Mouse (Mus musculus) heart, postnatal 0 days (tissue): ENCODE data around the gene Cry2. TPM values are rescaled to one million over a fixed set of nuclear protein-coding genes. Genes with fewer than 3 reads are reported as not detected.
A peak's percentile ranks its signal among the peaks of the same experiment; 100 is the strongest.

Experiments used
- ATAC-seq: fragments of 200-750 bp; cut with Nextera tagmentation; 2 replicates; pipeline ENCODE4 v1.8.0; 2017; ENCODE audit warnings: low read depth, moderate number of reproducible peaks, moderate library complexity; ENCODE audit not compliant: insufficient read depth
- DNase-seq: peaks from one replicate; pipeline ENCODE4 v3.0.0-alpha.2; 2016; ENCODE audit warnings: low spot score
- H3K27ac ChIP-seq: fragments of 300-500 bp; sonication (generic); 2 replicates; pipeline ENCODE4 v1.5.1; 2014; ENCODE audit warnings: low read depth, mild to moderate bottlenecking
- H3K27me3 ChIP-seq: fragments of 300-500 bp; sonication (generic); 2 replicates; pipeline ENCODE4 v1.6.1; 2014; ENCODE audit warnings: low read length, mixed read lengths; ENCODE audit not compliant: control insufficient read depth, insufficient read depth
- H3K36me3 ChIP-seq: fragments of 300-500 bp; sonication (generic); replicated peaks from 2 replicates; pipeline ENCODE4 v1.6.1; 2014; ENCODE audit warnings: low read length, mixed read lengths; ENCODE audit not compliant: control insufficient read depth, insufficient read depth
- H3K4me1 ChIP-seq: fragments of 300-500 bp; sonication (generic); 2 replicates; pipeline ENCODE4 v1.6.1; 2014; ENCODE audit warnings: antibody characterized with exemption; ENCODE audit not compliant: control insufficient read depth, insufficient read depth
- H3K4me2 ChIP-seq: fragments of 300-500 bp; sonication (generic); 2 replicates; pipeline ENCODE4 v1.6.1; 2014; ENCODE audit warnings: low read depth, mild to moderate bottlenecking, low read length, moderate library complexity
- H3K4me3 ChIP-seq: fragments of 300-500 bp; sonication (generic); 2 replicates; pipeline ENCODE4 v1.5.1; 2014; ENCODE audit warnings: low read depth, low read length
- H3K9ac ChIP-seq: fragments of 300-500 bp; sonication (generic); replicated peaks from 2 replicates; pipeline ENCODE4 v1.6.1; 2014; ENCODE audit warnings: low read depth, low read length, mixed read lengths
- H3K9me3 ChIP-seq: fragments of 300-500 bp; sonication (generic); replicated peaks from 2 replicates; pipeline ENCODE4 v1.6.1; 2016; ENCODE audit warnings: low read length; ENCODE audit not compliant: control insufficient read depth
- CTCF ChIP-seq: IDR thresholded peaks from 2 replicates; pipeline ENCODE4 v1.5.1; 2016; ENCODE audit warnings: antibody characterized with exemption, control low read depth, low read depth
- EP300 ChIP-seq: IDR thresholded peaks from 2 replicates; pipeline ENCODE4 v1.6.1; 2016; ENCODE audit warnings: antibody characterized with exemption, low read depth
- WGBS: fragments of 180-500 bp; shearing (Covaris S2); extraction: QIAGEN DNeasy Blood & Tissue Kit; methylation state at CpG from one replicate; pipeline ENCODE4 v1.1.7; 2014; 5-methylcytosine and 5-hydroxymethylcytosine counted together
- microRNA-seq: library from miRNA; unstranded; fragments of <30 nt; microRNA quantifications from one replicate; pipeline ENCODE4, GENCODE M21; 2016
- polyA plus RNA-seq: library from polyadenylated mRNA; unstranded; fragments of >200 nt; fragmentation: Nextera tagmentation; extraction: Ambion mirVana; gene quantifications from 2 replicates; pipeline ENCODE4 v1.2.1, GENCODE M21; 2015
- total RNA-seq: library from RNA; depleted of rRNA; stranded (reverse); fragments of >200 nt; gene quantifications from 2 replicates; pipeline ENCODE4 v1.2.3, GENCODE M21; 2014; ENCODE audit warnings: low replicate concordance; rRNA removed

Cry2 gene
- total and polyA plus RNA-seq, 2 experiments from 2014 or later, result 9.5 to 17.3 TPM

GRCm38 (mm10) chr2:92361795-92362194, 72.0 kb downstream of the Cry2 start:
- Histone ChIP-seq H3K9me3 (no peaks in the 10 kb centered on the region), H3K4me3 (no peak overlapping the region), H3K36me3 (peaks cover 61% of the 10 kb centered on the region), H3K27ac (no peak overlapping the region), H3K4me2 (no peak overlapping the region), H3K9ac (no peak overlapping the region), H3K27me3 (no peaks in the 10 kb centered on the region), H3K4me1 (0 out of 2 replicates have a peak, but pooled peaks cover 4% of the 10 kb centered on the region)
- no peak for DNase-seq
- TF ChIP-seq EP300 (no peak), CTCF (no peak)
- no peak for ATAC-seq
- 79% methylated on average over 8 of the region's 8 CpGs for WGBS

GRCm38 (mm10) chr2:92360893-92361292, 73.0 kb downstream of the Cry2 start:
- ATAC-seq (no peak), DNase-seq (no peak)
- Histone ChIP-seq H3K9ac (no peak overlapping the region), H3K4me2 (no peak overlapping the region), H3K36me3 (peaks cover 67% of the 10 kb centered on the region), H3K9me3 (no peaks in the 10 kb centered on the region), H3K27ac (no peak overlapping the region), H3K4me1 (0 out of 2 replicates have a peak, but pooled peaks cover 4% of the 10 kb centered on the region), H3K4me3 (no peak overlapping the region), H3K27me3 (no peaks in the 10 kb centered on the region)
- TF ChIP-seq EP300, result no peak
- no peak for TF ChIP-seq CTCF
- 43% methylated on average over 12 of the region's 12 CpGs for WGBS

- no peak overlapping the region for H3K4me3 ChIP-seq
- no peak overlapping the region for H3K4me2 ChIP-seq
- TF ChIP-seq CTCF, result no peak
- no peak for TF ChIP-seq EP300
- H3K36me3 ChIP-seq, result peaks cover 67% of the 10 kb centered on the region
- H3K4me1 ChIP-seq, result 0 out of 2 replicates have a peak, but pooled peaks cover 4% of the 10 kb centered on the region
- H3K27ac ChIP-seq, result no peak overlapping the region
- 81% methylated on average over 25 of the region's 25 CpGs for WGBS
- H3K9me3 ChIP-seq, result no peaks in the 10 kb centered on the region
- no peak overlapping the region for H3K9ac ChIP-seq
- DNase-seq (no peak), ATAC-seq (no peak)
- H3K27me3 ChIP-seq, result no peaks in the 10 kb centered on the region
These were observed 73.5 kb downstream of the Cry2 start for GRCm38 (mm10) chr2:92360186-92360823.

- TF ChIP-seq EP300 (no peak), CTCF (no peak)
- Histone ChIP-seq H3K4me2 (no peak overlapping the region), H3K4me3 (no peak overlapping the region), H3K27ac (no peak overlapping the region), H3K27me3 (no peaks in the 10 kb centered on the region), H3K9ac (no peak overlapping the region), H3K4me1 (0 out of 2 replicates have a peak, but pooled peaks cover 4% of the 10 kb centered on the region), H3K36me3 (peaks cover 67% of the 10 kb centered on the region), H3K9me3 (no peaks in the 10 kb centered on the region)
- 33% methylated on average over 2 of the region's 2 CpGs for WGBS
- 0 out of 2 replicates have a peak, but pooled peaks have one; percentile 30 for ATAC-seq
- DNase-seq, result no peak
These were observed 74.5 kb downstream of the Cry2 start for GRCm38 (mm10) chr2:92359301-92359700.

- WGBS, result 58% methylated on average over 6 of the region's 6 CpGs
- Histone ChIP-seq H3K4me3 (no peak overlapping the region), H3K27me3 (no peaks in the 10 kb centered on the region), H3K27ac (no peak overlapping the region; the same call in 1 of the 2 replicates), H3K4me1 (no peaks in the 10 kb centered on the region), H3K36me3 (peaks cover 67% of the 10 kb centered on the region), H3K9ac (no peak overlapping the region), H3K4me2 (no peak overlapping the region), H3K9me3 (no peaks in the 10 kb centered on the region)
- ATAC-seq (0 out of 2 replicates have a peak, but pooled peaks have one; percentile 36), DNase-seq (no peak)
- TF ChIP-seq CTCF (no peak), EP300 (no peak)
These were observed 79.6 kb downstream of the Cry2 start for GRCm38 (mm10) chr2:92354224-92354623.

Small RNA genes lying within 50 kb of the gene (microRNA-seq; reads per million reads assigned to microRNA genes)
- gene Mir7000, result not detected

Other genes starting within 250 kb of the Cry2 start
- 14.1 and 28.5 TPM in 2 replicates for gene Pex16, start 59.4 kb downstream of the Cry2 start, total RNA-seq
- 27.5 and 27.7 TPM in 2 replicates for gene Pex16, start 59.4 kb downstream of the Cry2 start, polyA plus RNA-seq
- not detected in 2 replicates for gene Large2, start 59.2 kb downstream of the Cry2 start, total RNA-seq
- 0.25 and 0.47 TPM in 2 replicates for gene Large2, start 59.2 kb downstream of the Cry2 start, polyA plus RNA-seq
- 2.8 and 4.6 TPM in 2 replicates for gene 1700029I15Rik, start 51.5 kb downstream of the Cry2 start, total RNA-seq
- 0.56 and 0.87 TPM in 2 replicates for gene 1700029I15Rik, start 51.5 kb downstream of the Cry2 start, polyA plus RNA-seq
- gene Mapk8ip1, start 32.8 kb downstream of the Cry2 start, total RNA-seq, result 5.6 and 8.4 TPM in 2 replicates
- gene Mapk8ip1, start 32.8 kb downstream of the Cry2 start, polyA plus RNA-seq, result 2.7 and 3.1 TPM in 2 replicates
- gene Slc35c1, start 26.5 kb upstream of the Cry2 start, total RNA-seq, result 2.7 and 4.6 TPM in 2 replicates
- 5.0 and 5.1 TPM in 2 replicates for gene Slc35c1, start 26.5 kb upstream of the Cry2 start, polyA plus RNA-seq
- 1.5 and 2.3 TPM in 2 replicates for gene Chst1, start 165.7 kb upstream of the Cry2 start, total RNA-seq
- 1.5 and 1.7 TPM in 2 replicates for gene Chst1, start 165.7 kb upstream of the Cry2 start, polyA plus RNA-seq